Mouse (Mus musculus) gastrocnemius, postnatal 4 days (tissue): ENCODE results near the gene Adam12. TPM values are rescaled to one million over a fixed set of nuclear protein-coding genes. Genes with fewer than 3 reads are reported as not detected.

Experiments
- DNase-seq, 2 experiments: peaks; one replicate each; pipeline ENCODE4 v3.0.0; 2021 to 2022; ENCODE audit warnings: low spot score in 2 of 2, mixed read lengths in 2 of 2
- total RNA-seq, 2 experiments: library from RNA; stranded (reverse); gene quantifications; 2 replicates each; pipeline ENCODE4 v1.2.3; 2021

Gene Adam12
- total RNA-seq, 2 experiments from 2014 or later, result 39.4 to 41.8 TPM

DNA sequence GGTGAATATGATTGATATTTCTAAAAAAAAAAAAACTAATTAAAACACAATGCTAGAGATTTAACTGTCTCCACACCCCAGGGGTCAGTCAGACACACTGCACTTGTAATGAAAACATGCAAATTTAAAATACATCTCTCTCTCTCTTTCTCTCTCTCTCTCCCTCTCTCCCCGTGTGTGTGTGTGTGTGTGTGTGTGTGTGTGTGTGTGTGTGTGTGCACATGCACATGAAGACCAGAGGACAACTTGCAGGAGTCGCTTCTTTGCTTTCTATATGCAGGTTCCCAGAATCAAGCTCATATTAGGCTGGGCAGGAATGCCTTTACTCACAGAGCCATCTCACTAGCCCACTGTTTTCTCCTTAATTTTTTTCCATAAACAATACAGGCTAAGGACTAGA is 146.6 kb downstream of the Adam12 start:
- no peak for DNase-seq

DNA sequence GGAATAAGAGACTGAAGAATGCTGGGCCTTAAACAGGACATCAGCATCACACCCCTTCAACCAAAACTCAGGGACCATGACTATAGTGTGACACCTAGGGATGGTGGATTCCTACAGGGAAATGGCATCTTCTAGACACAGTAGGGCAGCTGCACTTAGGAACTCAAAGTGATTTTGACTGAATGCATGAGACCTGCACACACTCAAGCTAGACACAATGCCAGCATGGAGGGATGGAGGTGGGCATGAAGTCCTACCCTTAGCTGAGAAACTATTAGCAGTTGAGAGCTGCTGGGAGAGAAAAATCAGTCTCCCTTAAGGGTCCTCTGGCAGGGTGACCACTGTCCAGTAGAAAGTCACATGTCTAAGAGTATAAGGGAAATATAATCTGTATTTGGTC is 147.0 kb downstream of the Adam12 start:
- no peak for DNase-seq

DNA sequence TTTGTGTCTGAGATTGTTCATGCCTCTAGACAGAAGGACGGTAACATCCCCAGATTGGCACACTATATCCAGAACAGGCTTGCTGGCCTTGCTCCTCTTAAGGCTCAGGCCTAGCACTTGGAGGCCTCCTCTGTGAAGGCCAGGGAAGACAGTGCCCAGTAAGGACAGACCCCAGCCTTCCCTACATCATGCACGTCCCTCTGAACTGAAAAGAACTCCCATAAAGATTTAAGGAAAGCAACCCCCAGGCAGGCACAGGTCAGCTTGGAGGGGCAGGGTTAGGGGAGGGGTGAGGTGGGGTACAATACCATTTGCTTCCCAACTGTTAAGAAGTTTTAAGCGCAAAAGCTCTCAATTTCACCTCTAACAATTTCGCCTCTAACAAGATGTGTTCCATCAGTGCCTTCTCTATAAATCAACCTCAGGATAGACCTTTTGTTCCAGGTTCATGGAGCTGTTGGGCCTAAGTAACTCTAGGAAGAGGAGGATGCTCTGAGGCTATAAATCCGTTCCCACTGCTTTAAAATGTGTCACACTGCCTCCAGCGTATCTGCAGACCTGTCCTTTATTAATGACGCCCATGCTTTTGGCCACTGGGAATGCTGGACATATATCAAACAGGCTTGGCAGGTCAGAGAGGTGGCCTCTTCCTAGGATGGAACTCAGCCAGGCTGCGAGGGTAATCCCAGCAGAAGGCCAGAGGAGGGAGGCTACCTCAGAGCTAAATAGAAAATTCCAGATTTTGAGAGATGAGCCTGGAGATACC is 150.5 kb downstream of the Adam12 start:
- DNase-seq, result no peak

DNA sequence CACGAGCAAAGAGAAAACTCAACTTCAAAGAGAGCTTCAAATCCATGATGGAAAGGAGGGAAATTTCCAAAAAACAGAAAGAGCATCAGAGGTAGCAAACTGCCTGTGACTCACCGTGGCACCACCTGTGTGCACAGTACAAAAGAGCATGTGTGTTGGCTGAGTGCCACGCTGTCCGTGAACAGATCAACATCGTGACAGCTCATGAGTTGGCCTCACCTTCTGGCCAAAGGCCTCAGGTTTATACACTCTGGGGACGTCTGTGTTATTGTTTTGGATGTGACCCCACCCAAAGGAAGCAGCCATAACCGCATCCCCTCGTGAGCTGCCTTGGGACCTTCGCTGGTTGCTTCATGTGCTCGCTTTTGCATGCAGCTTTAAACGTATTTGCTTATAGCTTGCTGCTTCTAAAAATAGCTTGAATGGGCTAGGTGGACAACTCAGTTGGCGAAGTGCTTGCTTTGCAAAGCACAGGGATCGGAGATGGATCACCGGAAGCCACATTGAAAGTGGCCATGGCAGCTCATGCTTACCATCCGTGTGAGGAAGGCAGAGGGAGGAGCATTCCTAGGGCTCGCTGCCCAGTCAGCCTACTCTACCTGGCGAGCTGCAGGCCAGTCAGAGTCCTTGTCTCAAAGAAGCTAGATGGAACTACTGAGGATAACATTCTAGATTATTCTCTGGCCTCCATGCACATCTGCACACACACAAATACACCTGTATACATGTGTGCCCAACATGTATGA is 151.8 kb downstream of the Adam12 start:
- DNase-seq, result no peak

DNA sequence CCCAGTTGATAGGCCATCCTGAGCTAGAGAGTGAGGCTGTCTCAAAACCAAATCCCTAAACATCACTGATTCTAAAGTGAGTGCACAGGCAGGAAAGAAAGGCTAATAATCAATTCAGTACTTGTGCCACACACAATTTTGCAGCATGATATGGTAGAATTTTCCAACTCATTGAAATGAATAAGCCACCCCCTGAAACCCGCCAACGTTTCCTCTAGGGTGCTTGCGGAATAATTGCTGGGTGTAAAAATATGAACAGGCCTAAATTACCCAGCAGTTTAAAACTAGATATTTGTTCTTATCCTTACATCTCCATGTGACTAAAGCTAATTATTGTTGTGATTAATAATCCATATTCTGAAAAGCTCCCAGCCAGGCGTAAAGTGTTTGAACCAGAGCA is 154.3 kb downstream of the Adam12 start:
- DNase-seq, result no peak

GRCm38 (mm10) chr7:134073011-134073410 is 158.9 kb downstream of the Adam12 start:
- no peak for DNase-seq

GRCm38 (mm10) chr7:134071153-134071885 is 160.6 kb downstream of the Adam12 start:
- DNase-seq, result no peak

- DNase-seq, result no peak
These were observed 169.3 kb downstream of the Adam12 start for GRCm38 (mm10) chr7:134062629-134063028.

DNA sequence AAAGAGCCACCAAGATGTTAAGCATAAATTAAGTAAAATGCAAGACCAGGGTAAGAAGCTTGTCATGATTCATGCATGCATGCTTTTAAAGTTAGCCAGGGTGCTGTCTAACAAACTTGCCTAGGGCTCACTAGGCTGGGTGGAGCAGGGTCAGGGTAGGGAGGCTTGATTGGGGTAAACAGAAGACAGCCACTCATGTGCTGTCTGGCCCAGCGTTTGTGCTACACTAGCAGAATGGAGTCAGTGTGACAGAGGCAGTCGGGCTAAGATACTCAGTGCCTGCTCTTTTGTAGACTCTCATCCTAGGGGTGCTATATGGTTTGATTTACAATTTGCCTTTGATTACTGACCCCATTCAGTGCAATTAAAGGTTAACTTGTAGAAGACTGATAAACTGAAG is 179.5 kb downstream of the Adam12 start:
- no peak for DNase-seq

DNA sequence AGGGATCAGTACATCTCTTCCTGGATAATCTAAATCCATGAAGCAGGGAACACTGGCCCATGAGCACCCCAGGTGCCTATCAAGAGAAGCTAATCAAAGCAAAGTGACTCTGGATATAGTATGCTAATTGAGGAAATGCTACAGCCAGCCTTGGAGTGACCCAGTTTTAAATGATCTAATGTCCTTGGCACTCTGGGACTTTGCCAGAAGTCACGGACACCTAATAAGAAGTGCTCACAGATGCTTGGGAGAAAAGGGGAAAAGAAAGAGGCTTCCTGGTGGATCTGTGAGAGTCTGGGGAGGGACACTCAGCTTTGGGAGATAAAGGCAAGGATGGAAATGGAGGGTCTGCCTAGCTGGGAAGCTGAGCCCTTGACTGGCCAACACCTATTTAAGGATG is 181.6 kb downstream of the Adam12 start:
- DNase-seq, result no peak

GRCm38 (mm10) chr7:134046376-134046775 is 185.6 kb downstream of the Adam12 start:
- DNase-seq, result no peak

GRCm38 (mm10) chr7:134043576-134043975 is 188.4 kb downstream of the Adam12 start:
- DNase-seq, result no peak

DNA sequence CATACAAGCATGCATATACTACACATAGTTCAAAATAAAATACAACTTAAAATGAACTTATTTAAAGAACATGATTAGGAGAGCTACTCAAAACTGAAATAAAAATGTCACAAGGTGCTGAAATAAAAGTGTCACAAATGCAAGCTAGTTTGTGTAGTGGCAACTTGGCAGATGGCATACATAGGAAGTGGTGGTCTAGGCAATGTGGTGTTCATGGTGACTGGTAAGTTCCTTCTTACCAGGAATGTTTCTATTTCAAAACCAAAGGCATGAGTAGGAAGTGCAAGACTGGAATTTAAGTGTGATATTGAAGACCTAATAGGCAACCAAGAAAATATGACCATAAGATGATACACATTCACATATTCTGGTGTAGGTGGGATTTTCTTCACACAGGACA is 189.3 kb downstream of the Adam12 start:
- no peak for DNase-seq

GRCm38 (mm10) chr7:134033939-134034338 is 198.0 kb downstream of the Adam12 start:
- DNase-seq, result no peak

DNA sequence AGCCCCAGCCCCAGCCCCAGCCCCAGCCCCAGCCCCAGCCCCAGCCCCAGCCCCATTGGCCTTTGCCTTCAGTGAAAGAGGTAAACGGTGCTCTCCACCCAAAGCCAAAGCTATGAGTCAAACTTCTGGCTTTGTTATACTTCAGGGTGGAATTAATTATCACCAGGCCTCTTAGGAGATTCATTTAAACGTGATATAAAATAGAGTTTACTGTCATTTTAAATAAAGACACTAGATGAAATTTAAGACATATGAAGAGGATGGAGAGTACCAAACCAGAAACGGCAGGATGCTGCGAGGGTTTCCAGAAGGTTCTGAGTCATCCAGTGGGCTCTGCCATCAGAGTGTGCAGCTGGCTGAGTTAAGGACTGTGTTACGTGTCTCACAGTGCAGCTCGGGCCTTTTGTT is 199.0 kb downstream of the Adam12 start:
- peak in 1 of 2 experiments; percentile 25 for DNase-seq

DNA sequence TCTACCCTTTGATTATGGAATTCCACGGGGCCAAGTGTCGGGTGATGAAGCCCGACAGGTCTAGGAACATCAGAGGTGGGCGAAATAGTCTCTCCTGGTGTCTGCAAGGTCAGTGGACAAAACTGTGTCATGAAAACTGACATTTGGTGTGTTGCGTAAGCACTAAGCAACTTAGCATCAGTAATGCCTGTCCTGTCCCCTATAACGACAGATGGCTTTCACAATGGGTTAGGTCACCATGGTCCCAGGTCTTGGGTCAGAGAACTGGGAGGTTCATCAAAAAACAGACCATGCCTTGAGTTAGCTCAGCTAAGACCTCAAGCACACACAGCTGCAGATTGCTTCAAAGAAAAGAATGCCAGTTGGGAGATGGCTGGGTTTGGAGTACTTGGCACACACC is 200.2 kb downstream of the Adam12 start:
- DNase-seq, result no peak

GRCm38 (mm10) chr7:134031256-134031655 is 200.7 kb downstream of the Adam12 start:
- DNase-seq, result no peak

GRCm38 (mm10) chr7:134028281-134028830 is 203.6 kb downstream of the Adam12 start:
- DNase-seq, result no peak

DNA sequence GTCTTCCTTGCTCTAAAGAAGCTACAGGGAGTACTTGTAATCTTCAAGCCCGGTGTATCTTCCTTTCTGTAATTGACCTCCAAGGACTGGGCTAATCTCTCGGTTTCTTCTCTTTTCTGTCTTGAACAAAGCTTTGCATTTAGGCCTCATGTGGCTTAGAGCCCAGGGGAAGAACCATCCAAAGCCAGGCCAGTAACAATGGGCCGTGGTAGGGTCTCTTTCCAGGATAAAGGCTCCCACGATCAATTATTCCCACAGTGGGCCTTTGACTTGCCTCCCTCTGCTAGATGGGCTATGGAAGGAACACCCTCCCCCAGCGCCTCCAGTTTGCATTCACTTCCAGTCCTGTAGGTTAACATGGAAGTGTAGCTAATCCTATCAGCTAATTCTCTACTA is 204.9 kb downstream of the Adam12 start:
- DNase-seq, result no peak

GRCm38 (mm10) chr7:134026200-134027019 is 205.5 kb downstream of the Adam12 start:
- peak; percentile 59 to 80 for DNase-seq
